Mouse (Mus musculus) hindbrain, postnatal 0 days (tissue): Measurements from ENCODE around the gene Anks1b. TPM values are rescaled to one million over a fixed set of nuclear protein-coding genes. Genes with fewer than 3 reads are reported as not detected.

ENCODE experiments used
- ATAC-seq: fragments of 200-750 bp; cut with Nextera tagmentation; 2 replicates; pipeline ENCODE4 v1.8.0; 2017; ENCODE audit warnings: mild to moderate bottlenecking, moderate TSS enrichment, moderate library complexity
- DNase-seq: peaks from one replicate; pipeline ENCODE4 v3.0.0-alpha.2; 2015; ENCODE audit warnings: low spot score
- H3K27ac ChIP-seq: fragments of 300-500 bp; sonication (generic); 2 replicates; pipeline ENCODE4 v1.5.1; 2014; ENCODE audit warnings: mild to moderate bottlenecking
- H3K27me3 ChIP-seq: fragments of 300-500 bp; sonication (generic); 2 replicates; pipeline ENCODE4 v1.6.1; 2014; ENCODE audit warnings: low read length, mixed read lengths; ENCODE audit not compliant: insufficient read depth
- H3K36me3 ChIP-seq: fragments of 300-500 bp; sonication (generic); 2 replicates; pipeline ENCODE4 v1.6.1; 2014; ENCODE audit warnings: low read length, mixed read lengths; ENCODE audit not compliant: insufficient read depth
- H3K4me1 ChIP-seq: fragments of 300-500 bp; sonication (generic); 2 replicates; pipeline ENCODE4 v1.6.1; 2014; ENCODE audit warnings: antibody characterized with exemption, low read length, mixed read lengths; ENCODE audit not compliant: insufficient read depth
- H3K4me2 ChIP-seq: fragments of 300-500 bp; sonication (generic); 2 replicates; pipeline ENCODE4 v1.6.1; 2014; ENCODE audit warnings: low read depth, mild to moderate bottlenecking, low read length, moderate library complexity, mixed read lengths
- H3K4me3 ChIP-seq: fragments of 300-500 bp; sonication (generic); 2 replicates; pipeline ENCODE4 v1.5.1; 2014; ENCODE audit warnings: low read length
- H3K9ac ChIP-seq: fragments of 300-500 bp; sonication (generic); replicated peaks from 2 replicates; pipeline ENCODE4 v1.6.1; 2014; ENCODE audit warnings: mild to moderate bottlenecking, low read length, moderate library complexity, mixed read lengths
- H3K9me3 ChIP-seq: fragments of 300-500 bp; sonication (generic); 2 replicates; pipeline ENCODE4 v1.6.1; 2016; ENCODE audit warnings: low read length, mixed read lengths
- CTCF ChIP-seq: IDR thresholded peaks from 2 replicates; pipeline ENCODE4 v1.5.1; 2016; ENCODE audit warnings: antibody characterized with exemption, control low read depth, low read depth
- WGBS: fragments of 180-500 bp; shearing (Covaris S2); extraction: QIAGEN DNeasy Blood & Tissue Kit; methylation state at CpG from one replicate; pipeline ENCODE4 v1.1.7; 2014; 5-methylcytosine and 5-hydroxymethylcytosine counted together
- polyA plus RNA-seq: library from polyadenylated mRNA; unstranded; fragments of >200 nt; fragmentation: Nextera tagmentation; extraction: Ambion mirVana; gene quantifications from 2 replicates; pipeline ENCODE4 v1.2.1, GENCODE M21; 2015
- total RNA-seq: library from RNA; depleted of rRNA; stranded (reverse); fragments of >200 nt; gene quantifications from 2 replicates; pipeline ENCODE4 v1.2.3, GENCODE M21; 2014

Gene Anks1b
- total and polyA plus RNA-seq, 2 experiments from 2014 or later, result 104 to 156 TPM

DNA sequence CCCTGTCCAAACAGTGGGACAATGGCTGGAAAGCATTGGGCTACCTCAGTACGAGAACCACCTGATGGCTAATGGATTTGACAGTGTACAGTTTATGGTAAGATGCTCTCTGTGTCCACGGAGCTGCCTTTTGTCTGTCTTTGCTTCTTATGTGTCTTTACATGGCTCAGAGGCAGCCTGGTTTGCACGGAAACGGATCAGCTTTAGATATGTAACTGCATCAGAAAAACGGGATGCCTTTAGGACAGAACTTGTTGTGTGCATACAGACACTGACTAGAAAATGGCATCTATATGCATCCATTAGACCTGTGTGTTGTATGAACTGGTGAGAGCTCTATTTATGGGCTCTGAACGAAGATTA is 703.8 kb downstream of the Anks1b start:
- H3K4me3 ChIP-seq, result peak overlapping the region; percentile 49
- ATAC-seq, result peak; percentile 22; the same call in 1 of the 2 replicates
- no peak for TF ChIP-seq CTCF
- H3K36me3 ChIP-seq, result no peaks in the 10 kb centered on the region
- H3K27ac ChIP-seq, result peak overlapping the region; percentile 83
- 21% methylated on average over 6 of the region's 6 CpGs for WGBS
- H3K4me1 ChIP-seq, result no peaks in the 10 kb centered on the region
- H3K4me2 ChIP-seq, result peak overlapping the region; percentile 80
- H3K9me3 ChIP-seq, result no peaks in the 10 kb centered on the region
- no peaks in the 10 kb centered on the region for H3K27me3 ChIP-seq
- H3K9ac ChIP-seq, result peak overlapping the region; percentile 62
- DNase-seq, result peak; percentile 48

DNA sequence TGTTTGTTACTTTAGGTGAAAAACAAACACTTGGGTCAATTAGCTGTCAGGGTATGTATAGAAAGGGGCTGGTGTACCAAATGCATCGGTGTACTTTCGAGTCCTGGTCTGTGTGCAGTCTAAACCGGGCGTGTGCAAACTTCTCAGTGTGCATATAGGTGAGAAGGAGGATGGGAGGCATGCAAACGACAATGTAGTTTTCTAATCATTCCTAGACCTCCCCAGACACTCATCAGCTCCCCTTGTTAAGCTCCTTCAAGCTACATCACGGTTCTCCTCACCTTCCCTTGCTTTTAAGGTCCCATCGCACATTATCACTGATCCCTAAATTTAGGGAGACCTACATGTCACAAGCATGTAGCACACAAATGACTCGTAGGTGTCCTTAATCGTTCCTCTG is 704.5 kb downstream of the Anks1b start:
- Histone ChIP-seq H3K4me3 (peak overlapping the region; percentile 49), H3K27ac (peak overlapping the region; percentile 83; the same call in 1 of the 2 replicates), H3K27me3 (no peaks in the 10 kb centered on the region), H3K9ac (peak overlapping the region; percentile 62), H3K4me1 (no peaks in the 10 kb centered on the region), H3K36me3 (no peaks in the 10 kb centered on the region), H3K9me3 (no peaks in the 10 kb centered on the region), H3K4me2 (peak overlapping the region; percentile 80)
- DNase-seq, result peak; percentile 24
- ATAC-seq, result no peak
- 47% methylated on average over 9 of the region's 9 CpGs for WGBS
- no peak for TF ChIP-seq CTCF

DNA sequence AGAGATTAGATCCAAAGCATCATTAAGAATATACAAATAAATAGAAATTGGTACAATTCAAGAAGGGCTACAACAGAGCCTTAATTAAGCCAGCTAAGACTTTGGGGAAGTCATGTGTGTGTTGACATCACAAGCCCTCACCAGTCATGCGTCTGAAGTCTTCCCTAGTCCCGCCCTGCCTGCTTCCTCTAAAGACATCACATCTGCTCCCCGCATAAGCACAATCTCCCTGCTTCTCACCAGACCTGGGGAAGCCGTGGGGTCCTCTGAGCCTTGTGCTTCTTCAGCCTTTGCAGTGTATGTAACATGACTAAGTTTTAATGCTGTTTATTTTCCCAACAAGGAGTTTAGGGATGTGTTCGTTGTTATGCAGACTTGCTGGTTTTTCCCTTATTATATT is 706.7 kb downstream of the Anks1b start:
- Histone ChIP-seq H3K9me3 (no peaks in the 10 kb centered on the region), H3K4me1 (no peaks in the 10 kb centered on the region), H3K9ac (no peak overlapping the region), H3K4me3 (no peak overlapping the region), H3K4me2 (peak overlapping the region; percentile 80), H3K27ac (no peak overlapping the region), H3K36me3 (no peaks in the 10 kb centered on the region), H3K27me3 (no peaks in the 10 kb centered on the region)
- no peak for TF ChIP-seq CTCF
- ATAC-seq, result no peak
- no peak for DNase-seq
- WGBS, result 82% methylated on average over 5 of the region's 5 CpGs

DNA sequence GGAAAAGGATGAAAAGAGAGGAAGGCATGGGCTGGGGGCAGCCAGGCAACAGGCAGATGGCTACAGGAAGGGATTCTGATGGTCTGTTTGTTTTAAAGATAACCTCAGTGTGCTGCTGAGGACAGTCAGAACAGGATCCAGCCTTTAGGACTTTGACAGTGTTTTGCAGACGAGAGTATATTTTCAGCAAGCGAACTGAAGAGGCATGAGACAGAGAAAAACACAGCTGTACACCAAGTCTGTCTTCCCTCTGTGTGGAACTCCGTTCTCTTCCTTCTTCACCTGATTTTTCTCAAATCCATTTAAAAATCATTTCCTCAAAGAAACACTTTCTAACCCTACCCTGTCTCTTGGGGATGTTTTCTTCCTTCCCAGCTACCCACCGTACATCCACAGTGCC is 710.7 kb downstream of the Anks1b start:
- H3K27ac ChIP-seq, result no peak overlapping the region
- H3K9me3 ChIP-seq, result no peaks in the 10 kb centered on the region
- H3K4me1 ChIP-seq, result no peaks in the 10 kb centered on the region
- no peak overlapping the region for H3K4me3 ChIP-seq
- DNase-seq, result no peak
- H3K9ac ChIP-seq, result no peak overlapping the region
- WGBS, result 81% methylated on average over 4 of the region's 4 CpGs
- no peak for TF ChIP-seq CTCF
- H3K4me2 ChIP-seq, result no peak overlapping the region
- H3K36me3 ChIP-seq, result no peaks in the 10 kb centered on the region
- no peak for ATAC-seq
- no peaks in the 10 kb centered on the region for H3K27me3 ChIP-seq

DNA sequence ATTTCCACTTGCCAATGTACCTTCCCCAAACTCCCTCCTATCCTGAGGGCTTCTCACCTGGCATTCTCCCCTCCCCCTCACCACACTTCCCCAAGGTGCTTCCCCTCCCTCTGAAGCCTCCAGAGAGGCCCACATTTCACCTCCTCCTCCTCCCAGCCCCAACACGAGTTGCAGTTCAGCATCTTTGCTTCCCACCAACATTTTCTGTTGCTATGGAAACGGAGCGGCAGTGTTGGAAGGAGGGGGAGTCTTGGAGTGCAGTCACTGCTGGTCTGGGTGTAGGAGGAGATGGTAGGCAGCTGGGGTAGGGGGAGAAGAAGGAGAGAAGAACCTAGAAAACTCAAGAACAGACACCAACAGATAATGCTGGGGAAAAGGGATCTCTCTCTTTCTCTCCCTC is 722.8 kb downstream of the Anks1b start:
- Histone ChIP-seq H3K9me3 (no peaks in the 10 kb centered on the region), H3K27ac (no peak overlapping the region), H3K4me3 (no peak overlapping the region), H3K27me3 (no peaks in the 10 kb centered on the region), H3K36me3 (no peaks in the 10 kb centered on the region), H3K4me2 (0 out of 2 replicates have a peak overlapping the region, but pooled peaks have one; percentile 1), H3K4me1 (0 out of 2 replicates have a peak, but pooled peaks cover 4% of the 10 kb centered on the region), H3K9ac (no peak overlapping the region)
- 4% methylated on average over 3 of the region's 3 CpGs for WGBS
- no peak for TF ChIP-seq CTCF
- peak; percentile 90 for ATAC-seq
- peak; percentile 80 for DNase-seq

DNA sequence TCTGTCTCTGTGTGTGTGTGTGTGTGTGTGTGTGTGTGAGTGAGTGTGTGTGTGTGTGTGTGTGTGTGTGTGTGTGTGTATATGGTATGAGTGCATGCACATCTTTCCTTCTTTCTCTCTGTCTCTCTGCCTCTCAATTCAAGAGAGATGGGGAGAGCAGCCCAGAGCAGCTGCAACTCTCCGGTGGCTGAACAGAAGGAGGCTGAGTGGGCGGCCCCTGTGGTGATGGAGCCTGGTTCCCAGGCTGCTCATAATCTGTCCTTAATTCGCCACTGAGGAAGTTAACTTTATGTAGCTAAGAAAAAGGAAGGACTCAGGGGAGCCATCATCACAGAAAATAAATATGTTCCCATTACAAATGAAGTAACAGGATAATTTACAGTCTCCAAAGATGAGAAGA is 723.3 kb downstream of the Anks1b start:
- Histone ChIP-seq H3K4me2 (no peak overlapping the region), H3K9ac (no peak overlapping the region), H3K9me3 (no peaks in the 10 kb centered on the region), H3K4me1 (0 out of 2 replicates have a peak, but pooled peaks cover 4% of the 10 kb centered on the region), H3K27ac (no peak overlapping the region), H3K27me3 (no peaks in the 10 kb centered on the region), H3K36me3 (no peaks in the 10 kb centered on the region), H3K4me3 (no peak overlapping the region)
- TF ChIP-seq CTCF, result no peak
- 17% methylated on average over 3 of the region's 3 CpGs for WGBS
- ATAC-seq (peak; percentile 60; the same call in 1 of the 2 replicates), DNase-seq (no peak)

DNA sequence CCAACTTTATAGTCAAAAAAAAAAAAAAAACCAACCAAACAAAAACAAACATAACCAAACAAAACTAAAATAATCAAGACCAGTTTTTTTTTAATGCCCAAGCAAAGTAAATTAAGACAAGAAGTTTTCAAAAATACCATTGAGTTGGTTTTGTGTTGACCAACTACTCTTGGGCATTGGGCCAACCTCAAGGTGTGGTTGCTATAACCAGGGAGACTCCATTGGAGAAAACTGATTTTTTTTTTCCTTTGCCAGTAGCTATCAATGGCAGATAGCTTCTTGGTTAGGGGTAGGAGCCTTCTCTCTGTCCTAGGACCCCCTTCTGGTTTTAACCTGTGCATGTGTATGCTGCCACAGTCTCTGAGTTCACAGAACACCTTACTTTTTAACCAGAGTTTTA is 725.8 kb downstream of the Anks1b start:
- no peak for TF ChIP-seq CTCF
- no peak for DNase-seq
- no peak overlapping the region for H3K4me2 ChIP-seq
- H3K4me3 ChIP-seq, result no peak overlapping the region
- H3K4me1 ChIP-seq, result 0 out of 2 replicates have a peak, but pooled peaks cover 4% of the 10 kb centered on the region
- H3K27me3 ChIP-seq, result no peaks in the 10 kb centered on the region
- no peak overlapping the region for H3K9ac ChIP-seq
- H3K9me3 ChIP-seq, result no peaks in the 10 kb centered on the region
- no peak for ATAC-seq
- no peak overlapping the region for H3K27ac ChIP-seq
- no peaks in the 10 kb centered on the region for H3K36me3 ChIP-seq
